Mouse (Mus musculus): ENCODE data around the gene Slc26a10.

- no peak for TF ChIP-seq CTCF (IDR thresholded peaks at IDR 0.05; ENCODE audit: low read depth, low read length)
- no peak for TF ChIP-seq POLR2AphosphoS5 (IDR thresholded peaks at IDR 0.05; ENCODE audit: insufficient replicate concordance, low read depth, low read length)
- TF ChIP-seq GATA1 (IDR thresholded peaks at IDR 0.05; ENCODE audit: borderline replicate concordance, low read length), result no peak
- peak; percentile 90 for TF ChIP-seq TAL1 (conservative IDR thresholded peaks at IDR 0.05; ENCODE audit: low read depth, low read length)
Measured at GRCm38 (mm10) chr10:127205373-127205772, 24.9 kb upstream of the Slc26a10 start.

Data from G1E (cell line).